Mouse (Mus musculus) liver, embryonic 14.5 days (tissue): ENCODE measurements around the gene Med22. TPM values are rescaled to one million over a fixed set of nuclear protein-coding genes. Genes with fewer than 3 reads are reported as not detected.
"Not testable (repeated sequence)": the region's sequence is repeated elsewhere in the genome, so short reads cannot be mapped to it uniquely, and the experiment has no call there.

ENCODE experiments used
- ATAC-seq: fragments of 200-750 bp; cut with Nextera tagmentation; 2 replicates; pipeline ENCODE4 v1.8.0; 2017; ENCODE audit warnings: moderate number of reproducible peaks, mild to moderate bottlenecking, moderate library complexity; ENCODE audit not compliant: insufficient read depth
- DNase-seq, 3 experiments: peaks; one replicate each; pipeline ENCODE4 v3.0.0-alpha.2; 2012 to 2013; ENCODE audit warnings: low read depth in 3 of 3, low spot score in 3 of 3
- H3K27ac ChIP-seq: fragments of 300-500 bp; sonication (generic); 2 replicates; pipeline ENCODE4 v1.5.1; 2014; ENCODE audit warnings: moderate library complexity, mild to moderate bottlenecking, control low read depth, inconsistent platforms
- H3K27me3 ChIP-seq: fragments of 300-500 bp; sonication (generic); 2 replicates; pipeline ENCODE4 v1.6.1; 2014; ENCODE audit warnings: mild to moderate bottlenecking, low read length, moderate library complexity; ENCODE audit not compliant: control insufficient read depth, insufficient read depth
- H3K36me3 ChIP-seq: fragments of 300-500 bp; sonication (generic); replicated peaks from 2 replicates; pipeline ENCODE4 v1.6.1; 2014; ENCODE audit warnings: low read depth; ENCODE audit not compliant: control insufficient read depth, insufficient read depth
- H3K4me1 ChIP-seq, 2 experiments: fragments of 200-500 bp in 1 of 2; fragments of 300-500 bp in 1 of 2; sonication (generic) in 1 of 2; replicated peaks; 2 replicates each; pipeline ENCODE4 v1.6.1; 2012 to 2014; ENCODE audit warnings: antibody characterized with exemption in 1 of 2, inconsistent platforms in 1 of 2, low read length in 1 of 2; ENCODE audit not compliant: control insufficient read depth in 2 of 2, insufficient read depth in 2 of 2
- H3K4me2 ChIP-seq: fragments of 300-500 bp; sonication (generic); 2 replicates; pipeline ENCODE4 v1.6.1; 2014; ENCODE audit warnings: low read depth, mild to moderate bottlenecking, control low read depth, moderate library complexity
- H3K4me3 ChIP-seq, 2 experiments: fragments of 200-500 bp in 1 of 2; fragments of 300-500 bp in 1 of 2; sonication (generic) in 1 of 2; 2 replicates each; pipeline ENCODE4 v1.5.1; 2012 to 2014; ENCODE audit warnings: low read depth in 2 of 2, low read length in 2 of 2, mild to moderate bottlenecking in 2 of 2, control low read depth in 1 of 2, inconsistent platforms in 1 of 2, moderate library complexity in 1 of 2; ENCODE audit not compliant: insufficient read depth in 1 of 2
- H3K9ac ChIP-seq: fragments of 300-500 bp; sonication (generic); replicated peaks from 2 replicates; pipeline ENCODE4 v1.6.1; 2014; ENCODE audit warnings: mild to moderate bottlenecking, control low read depth, moderate library complexity
- H3K9me3 ChIP-seq: fragments of 300-500 bp; sonication (generic); 2 replicates; pipeline ENCODE4 v1.6.1; 2016; ENCODE audit warnings: low read length, mixed read lengths; ENCODE audit not compliant: control insufficient read depth
- CTCF ChIP-seq: IDR thresholded peaks from 2 replicates; pipeline ENCODE4 v1.5.1; 2016; ENCODE audit warnings: antibody characterized with exemption, low read depth, control low read depth
- EP300 ChIP-seq: IDR thresholded peaks from 2 replicates; pipeline ENCODE4 v1.6.1; 2016; ENCODE audit warnings: antibody characterized with exemption, low read depth
- WGBS: fragments of 180-500 bp; shearing (Covaris S2); extraction: QIAGEN DNeasy Blood & Tissue Kit; methylation state at CpG from one replicate; pipeline ENCODE4 v1.1.7; 2014; ENCODE audit not compliant: insufficient replicate concordance; 5-methylcytosine and 5-hydroxymethylcytosine counted together
- polyA plus RNA-seq, 2 experiments: library from polyadenylated mRNA; depleted of rRNA in 1 of 2; stranded (reverse) in 1 of 2; unstranded in 1 of 2; fragments of >200 nt; fragmentation: Nextera tagmentation in 1 of 2; extraction: Ambion mirVana in 1 of 2; gene quantifications; 2 replicates each; pipeline versions ENCODE4 v1.2.1 to v1.2.3; 2012 to 2014

Gene Med22
- polyA plus RNA-seq, 2 experiments, result 10.4 to 15.1 TPM

- TF ChIP-seq EP300 (no peak), CTCF (no peak)
- no peaks in the 10 kb centered on the region for H3K27me3 ChIP-seq
- no peak overlapping the region for H3K9ac ChIP-seq
- H3K27ac ChIP-seq, result no peak overlapping the region
- H3K4me2 ChIP-seq, result no peak overlapping the region
- WGBS, result 25% methylated on average over 1 of the region's 1 CpGs
- peaks cover 25% of the 10 kb centered on the region for H3K36me3 ChIP-seq
- no peak for DNase-seq
- ATAC-seq, result no peak
- peaks cover 4 to 15% of the 10 kb centered on the region in 2 experiments for H3K4me1 ChIP-seq
- H3K9me3 ChIP-seq, result no peaks in the 10 kb centered on the region
- no peak overlapping the region for H3K4me3 ChIP-seq
Observed at GRCm38 (mm10) chr2:26900731-26901130, 9.7 kb downstream of the Med22 start.

GRCm38 (mm10) chr2:26895898-26896297 is 14.6 kb downstream of the Med22 start:
- Histone ChIP-seq H3K9me3 (no peaks in the 10 kb centered on the region), H3K27me3 (no peaks in the 10 kb centered on the region), H3K4me3 (no peak overlapping the region), H3K27ac (no peak overlapping the region), H3K36me3 (peaks cover 50% of the 10 kb centered on the region), H3K9ac (no peak overlapping the region), H3K4me2 (no peak overlapping the region), H3K4me1 (peaks cover 0 to under 1% of the 10 kb centered on the region in 2 experiments; a peak in 1 of 4 replicates)
- TF ChIP-seq CTCF (no peak), EP300 (no peak)
- 66% methylated on average over 4 of the region's 4 CpGs for WGBS
- DNase-seq, result no peak
- ATAC-seq, result no peak

- H3K4me2 ChIP-seq, DNase-seq, H3K27me3 ChIP-seq, H3K36me3 ChIP-seq, H3K9ac ChIP-seq, H3K27ac ChIP-seq, H3K9me3 ChIP-seq, H3K4me3 ChIP-seq, H3K4me1 ChIP-seq, ATAC-seq: not testable (repeated sequence)
- WGBS, result 61% methylated on average over 4 of the region's 4 CpGs
Observed at GRCm38 (mm10) chr2:26886170-26886569, 24.3 kb downstream of the Med22 start.

- not testable (repeated sequence) for H3K4me1 ChIP-seq, H3K9me3 ChIP-seq, H3K9ac ChIP-seq, H3K4me3 ChIP-seq, ATAC-seq, DNase-seq, H3K4me2 ChIP-seq, H3K27me3 ChIP-seq, H3K36me3 ChIP-seq, H3K27ac ChIP-seq
- WGBS, result 72% methylated on average over 2 of the region's 2 CpGs
Observed at GRCm38 (mm10) chr2:26885541-26885940, 24.9 kb downstream of the Med22 start.

- TF ChIP-seq CTCF (no peak), EP300 (no peak)
- Histone ChIP-seq H3K4me1 (no peaks in the 10 kb centered on the region), H3K27me3 (no peaks in the 10 kb centered on the region), H3K36me3 (no peaks in the 10 kb centered on the region), H3K4me3 (no peak overlapping the region), H3K9me3 (no peaks in the 10 kb centered on the region), H3K27ac (no peak overlapping the region), H3K9ac (no peak overlapping the region), H3K4me2 (no peak overlapping the region)
- no peak for DNase-seq
- ATAC-seq, result no peak
Observed at GRCm38 (mm10) chr2:26878571-26878970, 31.9 kb downstream of the Med22 start.

GRCm38 (mm10) chr2:26870666-26871065 is 39.8 kb downstream of the Med22 start:
- Histone ChIP-seq H3K4me2 (no peak overlapping the region), H3K36me3 (no peaks in the 10 kb centered on the region), H3K4me3 (no peak overlapping the region), H3K27ac (no peak overlapping the region), H3K4me1 (no peaks in the 10 kb centered on the region), H3K9ac (no peak overlapping the region), H3K27me3 (no peaks in the 10 kb centered on the region), H3K9me3 (no peaks in the 10 kb centered on the region)
- DNase-seq (no peak), ATAC-seq (no peak)
- 41% methylated on average over 6 of the region's 6 CpGs for WGBS
- TF ChIP-seq EP300, result no peak
